Mouse (Mus musculus): ENCODE measurements around the gene Fancc. TPM values are rescaled to one million over a fixed set of nuclear protein-coding genes. Genes with fewer than 3 reads are reported as not detected.

Fancc gene
- polyA plus RNA-seq, 1 experiment from 2014 or later, result 16.1 TPM

DNA sequence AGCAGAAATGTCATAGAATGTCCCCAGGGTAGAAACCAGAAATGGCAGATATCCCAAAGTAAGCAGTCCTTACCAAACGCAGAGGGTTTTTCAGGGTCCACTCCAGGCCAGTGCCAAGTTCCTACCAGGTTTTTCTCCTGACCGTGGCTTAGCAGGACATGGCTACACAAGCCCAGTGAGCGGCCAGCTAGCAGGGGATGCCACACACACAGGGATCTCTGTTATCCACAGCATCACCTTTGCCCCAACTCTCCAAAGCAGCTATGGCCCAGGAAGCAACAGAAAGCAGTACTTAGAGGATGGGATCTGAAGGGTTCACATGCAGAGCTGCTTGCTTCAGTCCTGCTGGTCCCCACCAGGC is 192.3 kb downstream of the Fancc start:
- no peaks in the 10 kb centered on the region for H3K9me3 ChIP-seq
- no peak overlapping the region for H3K4me3 ChIP-seq
- WGBS, result 65% methylated on average over 3 of the region's 3 CpGs
- no peak overlapping the region for H3K4me2 ChIP-seq
- H3K27ac ChIP-seq, result no peak overlapping the region
- H3K9ac ChIP-seq, result no peak overlapping the region
- no peaks in the 10 kb centered on the region for H3K36me3 ChIP-seq (replicated peaks)
- ATAC-seq (replicated peaks), result no peak
- 0 out of 2 replicates have a peak, but pooled peaks cover 5% of the 10 kb centered on the region for H3K4me1 ChIP-seq
- no peaks in the 10 kb centered on the region for H3K27me3 ChIP-seq (replicated peaks)

DNA sequence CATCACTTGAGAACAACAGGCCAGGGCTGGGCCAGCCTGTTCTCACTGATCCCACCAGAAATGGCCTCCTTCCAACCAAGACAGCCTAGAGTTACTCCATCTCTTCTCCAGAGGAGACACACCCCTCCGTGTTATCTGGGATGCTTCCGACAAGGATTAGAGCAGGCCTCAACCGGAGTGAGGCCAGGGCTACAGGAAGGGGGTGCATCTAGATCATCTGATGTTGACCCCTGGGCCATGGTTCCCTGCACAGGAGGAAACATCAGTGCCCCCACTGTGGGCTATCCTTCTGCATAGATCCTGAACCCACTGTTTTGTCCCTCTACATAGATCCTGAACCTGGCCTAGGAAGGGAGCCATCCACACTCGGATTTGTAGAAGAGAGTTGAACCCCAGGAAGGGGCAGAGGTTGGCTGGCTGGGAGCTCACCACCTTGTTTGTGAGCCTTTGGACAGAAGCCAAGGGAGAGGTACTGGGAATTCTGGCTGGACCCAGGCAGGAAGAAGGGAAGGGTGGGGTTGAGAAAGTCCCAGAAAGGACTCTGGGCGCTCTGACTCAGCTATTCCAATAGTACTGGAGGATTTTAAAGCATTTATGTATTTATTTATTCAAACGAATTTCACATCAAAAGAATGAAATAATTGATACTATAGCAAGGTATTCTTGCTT is 192.8 kb downstream of the Fancc start:
- Histone ChIP-seq H3K4me3 (no peak overlapping the region), H3K27ac (no peak overlapping the region), H3K9me3 (no peaks in the 10 kb centered on the region), H3K36me3 (replicated peaks) (no peaks in the 10 kb centered on the region), H3K4me2 (no peak overlapping the region), H3K4me1 (0 out of 2 replicates have a peak, but pooled peaks cover 5% of the 10 kb centered on the region), H3K9ac (no peak overlapping the region), H3K27me3 (replicated peaks) (no peaks in the 10 kb centered on the region)
- no peak for ATAC-seq (replicated peaks)
- WGBS, result 73% methylated on average over 6 of the region's 6 CpGs

- Histone ChIP-seq H3K9ac (no peak overlapping the region), H3K36me3 (replicated peaks) (0 out of 2 replicates have a peak, but pooled peaks cover 6% of the 10 kb centered on the region), H3K4me1 (0 out of 2 replicates have a peak, but pooled peaks cover 5% of the 10 kb centered on the region), H3K9me3 (no peaks in the 10 kb centered on the region), H3K27ac (peak overlapping the region; percentile 41), H3K4me3 (no peak overlapping the region), H3K27me3 (replicated peaks) (no peaks in the 10 kb centered on the region), H3K4me2 (no peak overlapping the region)
- ATAC-seq (replicated peaks), result no peak
- WGBS, result 84% methylated on average over 5 of the region's 5 CpGs
These were observed 194.7 kb downstream of the Fancc start for GRCm38 (mm10) chr13:63302381-63302780.

DNA sequence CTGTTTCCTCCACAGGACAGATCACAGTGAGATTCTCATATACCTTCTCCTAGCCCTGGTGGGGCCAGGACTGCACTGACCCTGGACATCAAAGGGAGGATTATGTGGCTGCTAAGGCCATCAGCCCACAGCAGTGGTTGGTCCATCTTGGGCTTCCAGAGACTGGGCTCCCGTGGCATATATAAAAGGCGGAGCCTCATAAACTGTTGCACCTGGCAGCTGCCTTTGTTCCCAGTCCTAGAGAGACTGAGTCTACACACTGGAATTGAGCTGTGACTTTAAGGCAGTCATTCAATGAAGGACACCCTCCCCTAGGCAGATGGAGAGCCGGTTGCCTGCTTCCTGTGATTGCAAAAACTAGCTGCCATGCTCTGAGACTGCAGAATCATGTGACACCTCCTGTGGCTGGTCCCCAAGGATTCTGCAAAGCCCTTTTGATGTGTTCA is 195.3 kb downstream of the Fancc start:
- H3K4me2 ChIP-seq, result no peak overlapping the region
- WGBS, result 37% methylated on average over 3 of the region's 3 CpGs
- H3K9me3 ChIP-seq, result no peaks in the 10 kb centered on the region
- H3K27me3 ChIP-seq (replicated peaks), result no peaks in the 10 kb centered on the region
- no peak overlapping the region for H3K9ac ChIP-seq
- peak; percentile 34; the same call in 1 of the 2 replicates for ATAC-seq (replicated peaks)
- 0 out of 2 replicates have a peak, but pooled peaks cover 6% of the 10 kb centered on the region for H3K36me3 ChIP-seq (replicated peaks)
- H3K4me1 ChIP-seq, result 0 out of 2 replicates have a peak, but pooled peaks cover 5% of the 10 kb centered on the region
- no peak overlapping the region for H3K4me3 ChIP-seq
- 0 out of 2 replicates have a peak overlapping the region, but pooled peaks have one; percentile 41 for H3K27ac ChIP-seq

DNA sequence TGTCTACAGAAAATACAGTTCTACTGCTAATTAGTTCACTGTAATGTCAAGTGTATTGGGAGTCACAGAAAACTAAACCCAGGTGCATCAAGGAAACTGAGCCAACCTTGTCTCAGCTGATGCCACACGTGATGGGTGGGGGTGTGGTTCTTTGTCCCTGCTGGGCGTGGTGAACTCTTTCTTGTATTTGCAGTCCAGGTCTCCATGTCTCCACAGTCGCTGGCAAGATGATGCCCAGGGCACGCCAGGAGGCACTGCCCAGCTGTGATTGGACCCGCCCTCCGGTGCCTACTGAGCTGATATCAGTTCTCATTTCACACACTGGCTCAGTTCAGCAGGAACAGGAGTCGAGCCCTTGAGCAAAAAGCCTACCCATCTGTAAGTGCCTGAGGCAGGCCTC is 196.1 kb downstream of the Fancc start:
- Histone ChIP-seq H3K9me3 (no peaks in the 10 kb centered on the region), H3K27me3 (replicated peaks) (no peaks in the 10 kb centered on the region), H3K4me1 (0 out of 2 replicates have a peak, but pooled peaks cover 5% of the 10 kb centered on the region), H3K4me2 (no peak overlapping the region), H3K27ac (no peak overlapping the region), H3K36me3 (replicated peaks) (0 out of 2 replicates have a peak, but pooled peaks cover 6% of the 10 kb centered on the region), H3K9ac (no peak overlapping the region), H3K4me3 (no peak overlapping the region)
- WGBS, result 79% methylated on average over 7 of the region's 7 CpGs
- ATAC-seq (replicated peaks), result no peak

GRCm38 (mm10) chr13:63298931-63299330 is 198.1 kb downstream of the Fancc start:
- no peak overlapping the region for H3K9ac ChIP-seq
- H3K4me1 ChIP-seq, result peaks cover 16% of the 10 kb centered on the region
- 0 out of 2 replicates have a peak, but pooled peaks cover 6% of the 10 kb centered on the region for H3K36me3 ChIP-seq (replicated peaks)
- H3K27me3 ChIP-seq (replicated peaks), result no peaks in the 10 kb centered on the region
- WGBS, result 94% methylated on average over 5 of the region's 5 CpGs
- H3K27ac ChIP-seq, result no peak overlapping the region
- H3K4me3 ChIP-seq, result no peak overlapping the region
- no peak for ATAC-seq (replicated peaks)
- no peak overlapping the region for H3K4me2 ChIP-seq
- H3K9me3 ChIP-seq, result no peaks in the 10 kb centered on the region

- Histone ChIP-seq H3K27ac (no peak overlapping the region), H3K9ac (no peak overlapping the region), H3K9me3 (no peaks in the 10 kb centered on the region), H3K36me3 (replicated peaks) (0 out of 2 replicates have a peak, but pooled peaks cover 6% of the 10 kb centered on the region), H3K4me3 (no peak overlapping the region), H3K4me2 (no peak overlapping the region), H3K27me3 (replicated peaks) (no peaks in the 10 kb centered on the region), H3K4me1 (peaks cover 16% of the 10 kb centered on the region)
- no peak for ATAC-seq (replicated peaks)
- 80% methylated on average over 3 of the region's 3 CpGs for WGBS
These were observed 199.1 kb downstream of the Fancc start for GRCm38 (mm10) chr13:63297933-63298332.

DNA sequence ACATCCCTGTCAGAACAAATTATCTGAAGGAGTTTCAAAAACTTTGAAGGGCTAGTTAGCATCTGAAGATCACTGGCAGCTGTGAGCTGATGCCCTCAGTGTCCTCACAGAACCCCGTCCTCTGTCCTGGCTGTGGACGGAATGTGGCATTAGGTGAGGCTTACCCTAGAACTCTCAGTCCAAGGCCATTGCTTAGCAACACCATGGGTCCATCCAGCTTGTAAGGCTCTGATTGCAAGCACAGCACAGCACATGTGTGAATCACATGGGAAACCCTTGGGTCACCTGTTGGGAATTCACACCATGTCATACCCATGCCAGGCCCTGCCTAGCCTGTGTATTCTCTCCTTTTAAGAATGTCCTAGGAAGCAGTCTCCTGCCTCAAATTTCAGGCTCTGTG is 200.1 kb downstream of the Fancc start:
- WGBS, result 93% methylated on average over 2 of the region's 2 CpGs
- no peak overlapping the region for H3K4me2 ChIP-seq
- H3K27ac ChIP-seq, result no peak overlapping the region
- 0 out of 2 replicates have a peak, but pooled peaks cover 6% of the 10 kb centered on the region for H3K36me3 ChIP-seq (replicated peaks)
- peaks cover 15% of the 10 kb centered on the region for H3K4me1 ChIP-seq
- H3K9me3 ChIP-seq, result no peaks in the 10 kb centered on the region
- no peak overlapping the region for H3K4me3 ChIP-seq
- H3K9ac ChIP-seq, result no peak overlapping the region
- no peak for ATAC-seq (replicated peaks)
- no peaks in the 10 kb centered on the region for H3K27me3 ChIP-seq (replicated peaks)

GRCm38 (mm10) chr13:63296300-63296699 is 200.8 kb downstream of the Fancc start:
- no peak overlapping the region for H3K27ac ChIP-seq
- H3K27me3 ChIP-seq (replicated peaks), result no peaks in the 10 kb centered on the region
- no peak overlapping the region for H3K4me2 ChIP-seq
- H3K9ac ChIP-seq, result no peak overlapping the region
- H3K36me3 ChIP-seq (replicated peaks), result 0 out of 2 replicates have a peak, but pooled peaks cover 6% of the 10 kb centered on the region
- H3K4me3 ChIP-seq, result no peak overlapping the region
- ATAC-seq (replicated peaks), result no peak
- WGBS, result 92% methylated on average over 11 of the region's 11 CpGs
- H3K9me3 ChIP-seq, result no peaks in the 10 kb centered on the region
- H3K4me1 ChIP-seq, result peaks cover 11% of the 10 kb centered on the region

DNA sequence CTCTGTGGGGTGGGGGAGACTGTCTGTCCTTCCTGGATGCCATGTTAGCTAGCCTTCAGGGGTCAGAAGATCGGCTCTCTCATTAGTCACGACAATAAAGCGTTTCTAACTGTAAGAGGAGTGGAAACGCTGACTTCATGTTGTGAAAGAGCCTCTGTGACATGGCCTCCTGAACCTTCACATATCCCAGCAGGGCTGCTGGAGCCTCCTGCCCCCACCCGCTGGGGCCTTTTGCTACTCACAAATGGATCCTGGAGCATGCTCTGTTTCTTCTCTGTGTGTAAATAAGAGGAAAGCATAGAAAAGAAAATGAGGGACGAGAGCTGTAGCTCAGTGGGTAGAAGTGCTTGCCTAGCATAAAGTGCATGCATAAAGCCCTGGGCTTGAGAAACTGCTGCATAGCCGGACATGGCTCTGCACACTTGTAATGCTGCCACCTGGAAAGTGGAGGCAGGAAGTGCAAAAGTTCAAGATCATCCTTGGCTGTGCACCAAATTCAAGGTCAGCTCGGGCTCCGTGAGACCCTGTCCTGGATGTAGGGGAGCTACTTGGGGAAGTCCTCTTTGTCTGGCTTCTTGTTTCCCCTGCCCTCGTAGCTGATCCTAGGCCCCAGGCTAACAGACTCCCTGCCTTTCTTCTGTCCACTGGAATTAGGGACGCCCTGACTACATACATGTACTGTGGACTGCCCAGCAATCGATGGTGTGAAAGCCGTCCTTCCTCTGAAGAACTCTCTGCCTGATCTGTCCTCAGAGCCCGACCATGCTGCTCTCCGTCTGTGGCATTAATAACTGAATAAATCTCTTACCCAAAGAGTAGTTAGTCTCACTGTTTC is 202.5 kb downstream of the Fancc start:
- Histone ChIP-seq H3K4me2 (no peak overlapping the region), H3K27me3 (replicated peaks) (no peaks in the 10 kb centered on the region), H3K4me1 (peaks cover 14% of the 10 kb centered on the region), H3K36me3 (replicated peaks) (0 out of 2 replicates have a peak, but pooled peaks cover 6% of the 10 kb centered on the region), H3K9ac (no peak overlapping the region), H3K4me3 (no peak overlapping the region), H3K9me3 (no peaks in the 10 kb centered on the region), H3K27ac (0 out of 2 replicates have a peak overlapping the region, but pooled peaks have one; percentile 5)
- WGBS, result 20% methylated on average over 15 of the region's 15 CpGs
- no peak; the same call in 1 of the 2 replicates for ATAC-seq (replicated peaks)

DNA sequence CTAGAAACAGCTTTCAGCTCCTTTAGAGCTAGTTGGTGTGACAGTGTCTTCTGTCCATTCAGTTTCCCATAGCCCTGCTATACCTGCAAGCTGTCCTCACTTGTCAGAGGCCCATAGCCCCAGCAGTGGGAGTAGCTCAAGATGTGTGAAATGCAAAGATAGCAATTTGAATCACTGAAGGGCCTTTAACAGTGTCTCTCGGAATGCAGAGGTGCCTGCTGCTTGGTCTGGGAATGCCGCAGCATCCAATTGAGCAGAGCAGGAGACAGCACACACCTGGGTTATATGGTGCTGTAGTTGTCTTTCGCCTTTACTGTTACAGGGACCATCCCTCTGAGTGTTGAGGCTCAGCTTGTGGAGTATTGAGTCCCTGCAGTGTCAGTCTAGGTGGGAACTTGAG is 203.4 kb downstream of the Fancc start:
- Histone ChIP-seq H3K9me3 (no peaks in the 10 kb centered on the region), H3K27me3 (replicated peaks) (no peaks in the 10 kb centered on the region), H3K4me1 (peaks cover 23% of the 10 kb centered on the region), H3K4me2 (no peak overlapping the region), H3K27ac (no peak overlapping the region), H3K9ac (no peak overlapping the region), H3K4me3 (no peak overlapping the region), H3K36me3 (replicated peaks) (0 out of 2 replicates have a peak, but pooled peaks cover 2% of the 10 kb centered on the region)
- ATAC-seq (replicated peaks), result no peak
- 57% methylated on average over 3 of the region's 3 CpGs for WGBS

GRCm38 (mm10) chr13:63291016-63291415 is 206.1 kb downstream of the Fancc start:
- no peak overlapping the region for H3K9ac ChIP-seq
- no peak overlapping the region for H3K4me3 ChIP-seq
- H3K4me2 ChIP-seq, result no peak overlapping the region
- ATAC-seq (replicated peaks), result no peak
- no peaks in the 10 kb centered on the region for H3K9me3 ChIP-seq
- no peak overlapping the region for H3K27ac ChIP-seq
- no peaks in the 10 kb centered on the region for H3K36me3 ChIP-seq (replicated peaks)
- peaks cover 24% of the 10 kb centered on the region for H3K4me1 ChIP-seq
- 99% methylated on average over 6 of the region's 6 CpGs for WGBS
- H3K27me3 ChIP-seq (replicated peaks), result no peaks in the 10 kb centered on the region
